Comparison of ENCODE assay signal across 16 mouse cellular contexts in the genomic region with DNA sequence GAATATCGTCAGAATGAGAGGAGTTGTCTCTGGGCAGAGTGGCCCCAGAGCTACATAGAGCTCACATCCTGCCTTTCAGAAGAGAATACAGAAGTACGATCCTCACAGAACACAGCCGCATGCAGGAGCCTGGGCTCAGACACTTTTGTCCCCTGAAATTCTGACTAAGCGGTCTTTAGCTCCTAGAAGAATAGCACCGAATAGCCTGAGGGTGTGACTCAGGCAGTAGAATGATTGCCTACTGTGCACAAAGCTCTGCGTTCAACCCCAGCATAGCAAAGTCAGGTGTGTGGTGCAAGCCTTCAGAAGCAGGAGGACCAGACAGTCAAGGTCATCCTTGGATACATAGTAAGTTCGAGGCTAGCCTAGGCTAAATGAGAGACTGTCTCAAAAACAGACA.
"Had no signal": no experiment of that assay in that cellular context is flagged by ENCODE, and none has a peak within 500 bp of the region (broad histone marks: within the 10 kb centered on the region; RNA-seq: fewer than 3 reads in every experiment).

No protein-coding gene starts in this region.

- H3K9me3 ChIP-seq: lung, embryonic 15.5 days; midbrain, embryonic 15.5 days; neural tube, embryonic 12.5 days; stomach, embryonic 15.5 days had no signal

- H3K4me2 ChIP-seq: lung, embryonic 15.5 days; midbrain, embryonic 13.5 days; midbrain, embryonic 15.5 days; neural tube, embryonic 12.5 days; stomach, embryonic 15.5 days had no signal

- H3K36me3 ChIP-seq: lung, embryonic 15.5 days; midbrain, embryonic 13.5 days; midbrain, embryonic 15.5 days; neural tube, embryonic 12.5 days; stomach, embryonic 15.5 days had no signal

- H3K4me1 ChIP-seq: lung, embryonic 15.5 days; megakaryocyte, embryonic 14.5 days; midbrain, embryonic 13.5 days; neural tube, embryonic 12.5 days; stomach, embryonic 15.5 days had no signal

- H3K27me3 ChIP-seq: lung, embryonic 15.5 days; megakaryocyte, embryonic 14.5 days; midbrain, embryonic 13.5 days; midbrain, embryonic 15.5 days; neural tube, embryonic 12.5 days; stomach, embryonic 15.5 days had no signal

- H3K27ac ChIP-seq: lung, embryonic 15.5 days; macrophage; midbrain, embryonic 13.5 days; midbrain, embryonic 15.5 days; neural tube, embryonic 12.5 days; stomach, embryonic 15.5 days; stomach, postnatal 0 days had no signal

- H3K9ac ChIP-seq: liver, postnatal 0 days; lung, embryonic 15.5 days; midbrain, embryonic 13.5 days; midbrain, embryonic 15.5 days; neural tube, embryonic 12.5 days; stomach, embryonic 15.5 days had no signal

- DNase-seq: liver, postnatal 0 days; lung, adult 2 months; lung, postnatal 14 days; lung, postnatal 36 days; right cerebral cortex, postnatal 14 days; thymus, adult 2 months; thymus, postnatal 36 days had no signal

- ATAC-seq: liver, postnatal 0 days; lung, postnatal 0 days; midbrain, embryonic 13.5 days; midbrain, embryonic 15.5 days had no signal

- H3K4me3 ChIP-seq: lung, embryonic 15.5 days; megakaryocyte, embryonic 14.5 days; midbrain, embryonic 13.5 days; midbrain, embryonic 15.5 days; neural tube, embryonic 12.5 days; stomach, embryonic 15.5 days had no signal
